Mouse (Mus musculus): ENCODE measurements around the gene Cep83.

DNA sequence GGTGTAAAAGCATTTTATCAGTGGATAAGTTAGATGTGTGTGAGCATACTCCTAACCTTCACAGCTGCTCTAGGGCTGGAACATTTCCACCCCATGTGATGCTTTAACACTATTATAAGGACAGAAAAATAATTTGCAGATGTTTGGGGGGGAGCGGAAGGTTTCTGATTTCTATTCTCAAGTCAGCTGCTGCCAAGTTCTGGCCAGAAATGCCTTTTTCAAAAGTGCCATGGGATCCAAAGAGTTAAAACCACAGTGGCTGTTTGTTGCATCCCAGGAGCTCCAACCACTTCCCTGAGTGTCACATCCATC, 116.4 kb downstream of the Cep83 start:
- no peak for TF ChIP-seq GATA1 (IDR thresholded peaks at IDR 0.05; ENCODE audit: borderline replicate concordance, low read length)
- TF ChIP-seq FLI1 (IDR thresholded peaks at IDR 0.05; ENCODE audit: low read length), result no peak
